Mouse (Mus musculus) midbrain, embryonic 13.5 days (tissue): ENCODE data around the gene Zbtb48. TPM values are rescaled to one million over a fixed set of nuclear protein-coding genes. Genes with fewer than 3 reads are reported as not detected.

Source experiments
- ATAC-seq: fragments of 200-750 bp; cut with Nextera tagmentation; 2 replicates; pipeline ENCODE4 v1.8.0; 2017; ENCODE audit warnings: mild to moderate bottlenecking, moderate TSS enrichment, moderate library complexity
- H3K27ac ChIP-seq: fragments of 300-500 bp; sonication (generic); 2 replicates; pipeline ENCODE4 v1.5.1; 2015; ENCODE audit warnings: inconsistent platforms, mild to moderate bottlenecking, moderate library complexity
- H3K27me3 ChIP-seq: fragments of 300-500 bp; sonication (generic); 2 replicates; pipeline ENCODE4 v1.6.1; 2015; ENCODE audit warnings: mild to moderate bottlenecking, inconsistent platforms
- H3K36me3 ChIP-seq: fragments of 300-500 bp; sonication (generic); 2 replicates; pipeline ENCODE4 v1.6.1; 2015; ENCODE audit warnings: mild to moderate bottlenecking, inconsistent platforms
- H3K4me1 ChIP-seq: fragments of 300-500 bp; sonication (generic); replicated peaks from 2 replicates; pipeline ENCODE4 v1.6.1; 2015; ENCODE audit warnings: inconsistent platforms
- H3K4me2 ChIP-seq: fragments of 300-500 bp; sonication (generic); replicated peaks from 2 replicates; pipeline ENCODE4 v1.6.1; 2015; ENCODE audit warnings: moderate library complexity, mild to moderate bottlenecking, inconsistent platforms
- H3K4me3 ChIP-seq: fragments of 300-500 bp; sonication (generic); replicated peaks from 2 replicates; pipeline ENCODE4 v1.5.1; 2015; ENCODE audit warnings: mild to moderate bottlenecking, inconsistent platforms
- H3K9ac ChIP-seq: fragments of 300-500 bp; sonication (generic); replicated peaks from 2 replicates; pipeline ENCODE4 v1.6.1; 2015; ENCODE audit warnings: mild to moderate bottlenecking, inconsistent platforms
- H3K9me3 ChIP-seq: fragments of 300-500 bp; sonication (generic); 2 replicates; pipeline ENCODE4 v1.6.1; 2016; ENCODE audit warnings: mild to moderate bottlenecking, inconsistent platforms
- WGBS: fragments of 180-500 bp; shearing (Covaris S2); methylation state at CpG from one replicate; pipeline ENCODE4 v1.1.7; 2015; 5-methylcytosine and 5-hydroxymethylcytosine counted together
- polyA plus RNA-seq: library from polyadenylated mRNA; unstranded; fragments of >200 nt; fragmentation: Nextera tagmentation; extraction: Ambion mirVana; gene quantifications from 2 replicates; pipeline ENCODE4 v1.2.1, GENCODE M21; 2015

Zbtb48 gene
- polyA plus RNA-seq, 1 experiment from 2014 or later = 17.9 TPM

- Histone ChIP-seq H3K4me2 (peak overlapping the region; percentile 91), H3K27ac (peak overlapping the region; percentile 48), H3K27me3 (no peaks in the 10 kb centered on the region), H3K4me1 (peaks cover 29% of the 10 kb centered on the region), H3K9ac (peak overlapping the region; percentile 93), H3K4me3 (peak overlapping the region; percentile 73), H3K36me3 (peaks cover 29% of the 10 kb centered on the region), H3K9me3 (no peaks in the 10 kb centered on the region)
- peak; percentile 79 for ATAC-seq
- WGBS = 1% methylated on average over 79 of the region's 111 CpGs
Measured at GRCm38 (mm10) chr4:151995371-151996172, 31.9 kb downstream of the Zbtb48 start.

- Histone ChIP-seq H3K9ac (peak overlapping the region; percentile 93), H3K9me3 (no peaks in the 10 kb centered on the region), H3K4me2 (peak overlapping the region; percentile 91), H3K27me3 (no peaks in the 10 kb centered on the region), H3K27ac (peak overlapping the region; percentile 48), H3K36me3 (peaks cover 39% of the 10 kb centered on the region), H3K4me1 (peaks cover 29% of the 10 kb centered on the region), H3K4me3 (peak overlapping the region; percentile 73)
- no peak for ATAC-seq
- WGBS = 1% methylated on average over 59 of the region's 61 CpGs
Measured at GRCm38 (mm10) chr4:151994228-151995171, 33.0 kb downstream of the Zbtb48 start.

- no peaks in the 10 kb centered on the region for H3K9me3 ChIP-seq
- H3K27me3 ChIP-seq = no peaks in the 10 kb centered on the region
- H3K4me2 ChIP-seq = no peak overlapping the region
- H3K4me1 ChIP-seq = peaks cover 37% of the 10 kb centered on the region
- H3K36me3 ChIP-seq = peaks cover 39% of the 10 kb centered on the region
- H3K4me3 ChIP-seq = 0 out of 2 replicates have a peak overlapping the region, but pooled peaks have one; percentile 1
- H3K9ac ChIP-seq = 0 out of 2 replicates have a peak overlapping the region, but pooled peaks have one; percentile 6
- 87% methylated on average over 6 of the region's 6 CpGs for WGBS
- no peak overlapping the region for H3K27ac ChIP-seq
- no peak for ATAC-seq
Measured at GRCm38 (mm10) chr4:151993035-151993434, 34.4 kb downstream of the Zbtb48 start.

- no peak overlapping the region for H3K9ac ChIP-seq
- 94% methylated on average over 9 of the region's 9 CpGs for WGBS
- peaks cover 39% of the 10 kb centered on the region for H3K36me3 ChIP-seq
- no peaks in the 10 kb centered on the region for H3K27me3 ChIP-seq
- ATAC-seq = no peak
- no peak overlapping the region for H3K27ac ChIP-seq
- no peaks in the 10 kb centered on the region for H3K9me3 ChIP-seq
- H3K4me2 ChIP-seq = no peak overlapping the region
- peaks cover 39% of the 10 kb centered on the region for H3K4me1 ChIP-seq
- no peak overlapping the region for H3K4me3 ChIP-seq
Measured at GRCm38 (mm10) chr4:151992091-151992490, 35.4 kb downstream of the Zbtb48 start.

GRCm38 (mm10) chr4:151989110-151989488 lies 38.4 kb downstream of the Zbtb48 start:
- peak; percentile 43 for ATAC-seq
- H3K27ac ChIP-seq = no peak overlapping the region
- H3K4me1 ChIP-seq = peaks cover 37% of the 10 kb centered on the region
- peak overlapping the region; percentile 86 for H3K4me2 ChIP-seq
- H3K4me3 ChIP-seq = peak overlapping the region; percentile 84
- H3K9ac ChIP-seq = 0 out of 2 replicates have a peak overlapping the region, but pooled peaks have one; percentile 92
- 31% methylated on average over 6 of the region's 6 CpGs for WGBS
- H3K9me3 ChIP-seq = no peaks in the 10 kb centered on the region
- no peaks in the 10 kb centered on the region for H3K27me3 ChIP-seq
- H3K36me3 ChIP-seq = peaks cover 42% of the 10 kb centered on the region

- ATAC-seq = peak; percentile 82
- WGBS = under 1% methylated on average over 54 of the region's 54 CpGs
- H3K4me2 ChIP-seq = peak within 1 kb of the TSS; percentile 86
- no peaks in the 10 kb centered on the region for H3K9me3 ChIP-seq
- peaks cover 42% of the 10 kb centered on the region for H3K36me3 ChIP-seq
- no peaks in the 10 kb centered on the region for H3K27me3 ChIP-seq
- peaks cover 32% of the 10 kb centered on the region for H3K4me1 ChIP-seq
- peak within 1 kb of the TSS; percentile 84 for H3K4me3 ChIP-seq
- peak within 1 kb of the TSS; percentile 92 for H3K9ac ChIP-seq
- H3K27ac ChIP-seq = peak within 1 kb of the TSS; percentile 77
Measured at GRCm38 (mm10) chr4:151988342-151989109, 38.9 kb downstream of the Zbtb48 start, which contains the start of gene Thap3. TSS of gene Thap3 (minus strand) at chr4:151988997.

GRCm38 (mm10) chr4:151988014-151988341 lies 39.5 kb downstream of the Zbtb48 start:
- Histone ChIP-seq H3K9ac (peak overlapping the region; percentile 92), H3K4me3 (peak overlapping the region; percentile 84), H3K9me3 (no peaks in the 10 kb centered on the region), H3K4me2 (peak overlapping the region; percentile 86), H3K27me3 (no peaks in the 10 kb centered on the region), H3K27ac (peak overlapping the region; percentile 77), H3K4me1 (peaks cover 27% of the 10 kb centered on the region), H3K36me3 (peaks cover 41% of the 10 kb centered on the region)
- WGBS = 36% methylated on average over 10 of the region's 10 CpGs
- ATAC-seq = peak; percentile 2; the same call in 1 of the 2 replicates

GRCm38 (mm10) chr4:151986650-151987049 lies 40.8 kb downstream of the Zbtb48 start:
- no peak overlapping the region for H3K4me3 ChIP-seq
- ATAC-seq = no peak
- H3K4me2 ChIP-seq = no peak overlapping the region
- H3K9ac ChIP-seq = no peak overlapping the region
- H3K27ac ChIP-seq = no peak overlapping the region
- H3K36me3 ChIP-seq = peaks cover 35% of the 10 kb centered on the region
- 65% methylated on average over 8 of the region's 8 CpGs for WGBS
- peaks cover 28% of the 10 kb centered on the region for H3K4me1 ChIP-seq
- no peaks in the 10 kb centered on the region for H3K27me3 ChIP-seq
- no peaks in the 10 kb centered on the region for H3K9me3 ChIP-seq

- H3K27ac ChIP-seq = no peak overlapping the region
- H3K4me2 ChIP-seq = no peak overlapping the region
- H3K4me1 ChIP-seq = peaks cover 30% of the 10 kb centered on the region
- H3K4me3 ChIP-seq = no peak overlapping the region
- H3K36me3 ChIP-seq = peaks cover 31% of the 10 kb centered on the region
- H3K9ac ChIP-seq = peak overlapping the region; percentile 23; the same call in 1 of the 2 replicates
- 48% methylated on average over 10 of the region's 10 CpGs for WGBS
- no peaks in the 10 kb centered on the region for H3K9me3 ChIP-seq
- no peak for ATAC-seq
- no peaks in the 10 kb centered on the region for H3K27me3 ChIP-seq
Measured at GRCm38 (mm10) chr4:151985886-151986285, 41.6 kb downstream of the Zbtb48 start.

GRCm38 (mm10) chr4:151983560-151983959 lies 43.9 kb downstream of the Zbtb48 start:
- peaks cover 26% of the 10 kb centered on the region for H3K4me1 ChIP-seq
- H3K9me3 ChIP-seq = no peaks in the 10 kb centered on the region
- no peak for ATAC-seq
- H3K9ac ChIP-seq = no peak overlapping the region
- WGBS = 28% methylated on average over 8 of the region's 9 CpGs
- H3K4me2 ChIP-seq = no peak overlapping the region
- H3K36me3 ChIP-seq = peaks cover 35% of the 10 kb centered on the region
- H3K4me3 ChIP-seq = no peak overlapping the region
- H3K27me3 ChIP-seq = no peaks in the 10 kb centered on the region
- H3K27ac ChIP-seq = no peak overlapping the region; the same call in 1 of the 2 replicates

- Histone ChIP-seq H3K36me3 (peaks cover 35% of the 10 kb centered on the region), H3K9ac (no peak overlapping the region), H3K4me3 (no peak overlapping the region), H3K27ac (no peak overlapping the region), H3K4me2 (no peak overlapping the region), H3K27me3 (no peaks in the 10 kb centered on the region), H3K4me1 (peaks cover 22% of the 10 kb centered on the region), H3K9me3 (no peaks in the 10 kb centered on the region)
- no peak for ATAC-seq
- 60% methylated on average over 17 of the region's 17 CpGs for WGBS
Measured at GRCm38 (mm10) chr4:151983043-151983442, 44.4 kb downstream of the Zbtb48 start.
